Mouse (Mus musculus) intestine, embryonic 14.5 days (tissue): ENCODE data around the gene Mbip. TPM values are rescaled to one million over a fixed set of nuclear protein-coding genes. Genes with fewer than 3 reads are reported as not detected.

Source experiments
- ATAC-seq: fragments of 200-750 bp; cut with Nextera tagmentation; replicated peaks from 2 replicates; pipeline ENCODE4 v1.8.0; 2017; ENCODE audit warnings: low read depth, moderate number of reproducible peaks, moderate TSS enrichment, moderate library complexity; ENCODE audit not compliant: low FRiP score, low TSS enrichment
- DNase-seq: peaks from one replicate; pipeline ENCODE4 v3.0.0-alpha.2; 2018; ENCODE audit warnings: low spot score
- H3K27ac ChIP-seq: fragments of 300-500 bp; sonication (generic); 2 replicates; pipeline ENCODE4 v1.5.1; 2014; ENCODE audit warnings: low read depth, mild to moderate bottlenecking, control low read depth
- H3K27me3 ChIP-seq: fragments of 300-500 bp; sonication (generic); replicated peaks from 2 replicates; pipeline ENCODE4 v1.6.1; 2014; ENCODE audit warnings: low read length, control low read depth; ENCODE audit not compliant: control insufficient read depth, insufficient read depth
- H3K36me3 ChIP-seq: fragments of 300-500 bp; sonication (generic); 2 replicates; pipeline ENCODE4 v1.6.1; 2014; ENCODE audit warnings: low read length, control low read depth; ENCODE audit not compliant: control insufficient read depth, insufficient read depth
- H3K4me1 ChIP-seq: fragments of 300-500 bp; sonication (generic); replicated peaks from 2 replicates; pipeline ENCODE4 v1.6.1; 2014; ENCODE audit warnings: low read length, control low read depth, mixed read lengths; ENCODE audit not compliant: control insufficient read depth, insufficient read depth
- H3K4me2 ChIP-seq: fragments of 300-500 bp; sonication (generic); 2 replicates; pipeline ENCODE4 v1.6.1; 2014; ENCODE audit warnings: low read length
- H3K4me3 ChIP-seq: fragments of 300-500 bp; sonication (generic); 2 replicates; pipeline ENCODE4 v1.5.1; 2014; ENCODE audit warnings: low read depth, low read length, control low read depth, mixed read lengths
- H3K9ac ChIP-seq: fragments of 300-500 bp; sonication (generic); 2 replicates; pipeline ENCODE4 v1.6.1; 2014; ENCODE audit warnings: mild to moderate bottlenecking, low read length
- H3K9me3 ChIP-seq: fragments of 300-500 bp; sonication (generic); 2 replicates; pipeline ENCODE4 v1.6.1; 2016; ENCODE audit warnings: low read length, control low read depth; ENCODE audit not compliant: control insufficient read depth
- WGBS: fragments of 180-500 bp; shearing (Covaris S2); extraction: QIAGEN DNeasy Blood & Tissue Kit; methylation state at CpG from one replicate; pipeline ENCODE4 v1.1.7; 2014; 5-methylcytosine and 5-hydroxymethylcytosine counted together
- polyA plus RNA-seq: library from polyadenylated mRNA; unstranded; fragments of >200 nt; fragmentation: Nextera tagmentation; extraction: Ambion mirVana; gene quantifications from 2 replicates; pipeline ENCODE4 v1.2.1, GENCODE M21; 2014

The Mbip gene
- polyA plus RNA-seq, 1 experiment from 2014 or later: 29.4 TPM

- Histone ChIP-seq H3K4me3 (no peak overlapping the region), H3K27me3 (no peaks in the 10 kb centered on the region), H3K9ac (no peak overlapping the region), H3K27ac (no peak overlapping the region), H3K4me1 (no peaks in the 10 kb centered on the region), H3K9me3 (no peaks in the 10 kb centered on the region), H3K36me3 (peaks cover 44% of the 10 kb centered on the region), H3K4me2 (no peak overlapping the region)
- 96% methylated on average over 1 of the region's 1 CpGs for whole genome bisulfite sequencing
- no peak for DNase-seq
- ATAC-seq: no peak
Measured at GRCm38 (mm10) chr12:56325851-56326250, 19.8 kb downstream of the Mbip start.

- Histone ChIP-seq H3K4me3 (no peak overlapping the region), H3K27me3 (no peaks in the 10 kb centered on the region), H3K36me3 (no peaks in the 10 kb centered on the region), H3K4me2 (no peak overlapping the region), H3K27ac (no peak overlapping the region), H3K4me1 (no peaks in the 10 kb centered on the region), H3K9ac (no peak overlapping the region), H3K9me3 (no peaks in the 10 kb centered on the region)
- no peak for DNase-seq
- no peak for ATAC-seq
- WGBS: 88% methylated on average over 4 of the region's 4 CpGs
Measured at GRCm38 (mm10) chr12:56318941-56319340, 26.8 kb downstream of the Mbip start.

- Histone ChIP-seq H3K27ac (no peak overlapping the region), H3K9me3 (no peaks in the 10 kb centered on the region), H3K27me3 (no peaks in the 10 kb centered on the region), H3K9ac (no peak overlapping the region), H3K4me3 (no peak overlapping the region), H3K36me3 (no peaks in the 10 kb centered on the region), H3K4me2 (no peak overlapping the region), H3K4me1 (no peaks in the 10 kb centered on the region)
- 75% methylated on average over 8 of the region's 8 CpGs for WGBS
- DNase-seq (no peak), ATAC-seq (no peak)
Measured at GRCm38 (mm10) chr12:56318059-56318458, 27.6 kb downstream of the Mbip start.

GRCm38 (mm10) chr12:56305758-56306157, 39.9 kb downstream of the Mbip start:
- no peaks in the 10 kb centered on the region for H3K4me1 ChIP-seq
- H3K4me3 ChIP-seq: no peak overlapping the region
- H3K27me3 ChIP-seq: no peaks in the 10 kb centered on the region
- H3K9ac ChIP-seq: no peak overlapping the region
- 66% methylated on average over 6 of the region's 6 CpGs for WGBS
- no peaks in the 10 kb centered on the region for H3K9me3 ChIP-seq
- H3K36me3 ChIP-seq: no peaks in the 10 kb centered on the region
- ATAC-seq (no peak), DNase-seq (no peak)
- H3K4me2 ChIP-seq: no peak overlapping the region
- no peak overlapping the region for H3K27ac ChIP-seq

- Histone ChIP-seq H3K4me1 (no peaks in the 10 kb centered on the region; the same call in 1 of the 2 replicates), H3K27ac (no peak overlapping the region), H3K4me3 (peak overlapping the region; percentile 21), H3K4me2 (peak overlapping the region; percentile 46), H3K27me3 (no peaks in the 10 kb centered on the region), H3K9me3 (no peaks in the 10 kb centered on the region), H3K9ac (no peak overlapping the region), H3K36me3 (no peaks in the 10 kb centered on the region)
- 31% methylated on average over 4 of the region's 4 CpGs for WGBS
- DNase-seq (no peak), ATAC-seq (0 out of 2 replicates have a peak, but pooled peaks have one; percentile 15)
Measured at GRCm38 (mm10) chr12:56302321-56303017, 43.2 kb downstream of the Mbip start.

- H3K27ac ChIP-seq: no peak overlapping the region
- H3K4me1 ChIP-seq: no peaks in the 10 kb centered on the region; the same call in 1 of the 2 replicates
- no peak for DNase-seq
- no peaks in the 10 kb centered on the region for H3K9me3 ChIP-seq
- H3K4me3 ChIP-seq: peak overlapping the region; percentile 21
- 13% methylated on average over 27 of the region's 27 CpGs for WGBS
- peak overlapping the region; percentile 46 for H3K4me2 ChIP-seq
- H3K27me3 ChIP-seq: no peaks in the 10 kb centered on the region
- peak overlapping the region; percentile 3; the same call in 1 of the 2 replicates for H3K9ac ChIP-seq
- ATAC-seq: no peak
- no peaks in the 10 kb centered on the region for H3K36me3 ChIP-seq
Measured at GRCm38 (mm10) chr12:56301487-56302293, 44.0 kb downstream of the Mbip start.

- 48% methylated on average over 3 of the region's 3 CpGs for WGBS
- H3K9ac ChIP-seq: no peak overlapping the region
- no peak overlapping the region for H3K4me3 ChIP-seq
- H3K4me2 ChIP-seq: no peak overlapping the region
- H3K36me3 ChIP-seq: no peaks in the 10 kb centered on the region
- no peaks in the 10 kb centered on the region for H3K9me3 ChIP-seq
- H3K27me3 ChIP-seq: no peaks in the 10 kb centered on the region
- no peak for ATAC-seq
- no peak for DNase-seq
- H3K27ac ChIP-seq: no peak overlapping the region
- no peaks in the 10 kb centered on the region; the same call in 1 of the 2 replicates for H3K4me1 ChIP-seq
Measured at GRCm38 (mm10) chr12:56299610-56300009, 46.1 kb downstream of the Mbip start.

- Histone ChIP-seq H3K36me3 (no peaks in the 10 kb centered on the region), H3K4me3 (no peak overlapping the region), H3K27me3 (no peaks in the 10 kb centered on the region), H3K9ac (no peak overlapping the region), H3K9me3 (no peaks in the 10 kb centered on the region), H3K4me1 (no peaks in the 10 kb centered on the region; the same call in 1 of the 2 replicates), H3K4me2 (no peak overlapping the region), H3K27ac (no peak overlapping the region)
- 35% methylated on average over 1 of the region's 1 CpGs for WGBS
- DNase-seq (no peak), ATAC-seq (no peak)
Measured at GRCm38 (mm10) chr12:56298919-56299318, 46.8 kb downstream of the Mbip start.
